Mouse (Mus musculus): ENCODE measurements around the gene Gm37240.

Gene Gm37240

GRCm38 (mm10) chr3:85685271-85685670 is 202.0 kb downstream of the Gm37240 start:
- in situ Hi-C loops (cut with MboI, MseI): no loop called here

- in situ Hi-C loops (cut with MboI, MseI): no loop called here
Measured at GRCm38 (mm10) chr3:85683618-85684017, 203.7 kb downstream of the Gm37240 start.

- in situ Hi-C loops (cut with MboI, MseI): no loop called here
Measured at GRCm38 (mm10) chr3:85681136-85681535, 206.2 kb downstream of the Gm37240 start.

GRCm38 (mm10) chr3:85679960-85680359 is 207.4 kb downstream of the Gm37240 start:
- in situ Hi-C loops (cut with MboI, MseI): no loop called here

- in situ Hi-C loops (cut with MboI, MseI): no loop called here
Measured at GRCm38 (mm10) chr3:85679312-85679933, 207.9 kb downstream of the Gm37240 start.

GRCm38 (mm10) chr3:85677952-85678351 is 209.4 kb downstream of the Gm37240 start:
- in situ Hi-C loops (cut with MboI, MseI): no loop called here

GRCm38 (mm10) chr3:85677133-85677532 is 210.2 kb downstream of the Gm37240 start:
- in situ Hi-C loops (cut with MboI, MseI): no loop called here

- in situ Hi-C loops (cut with MboI, MseI): no loop called here
Measured at GRCm38 (mm10) chr3:85669844-85670243, 217.5 kb downstream of the Gm37240 start.

- in situ Hi-C loops (cut with MboI, MseI): no loop called here
Measured at GRCm38 (mm10) chr3:85667683-85668082, 219.6 kb downstream of the Gm37240 start.

GRCm38 (mm10) chr3:85666736-85667135 is 220.6 kb downstream of the Gm37240 start:
- in situ Hi-C loops (cut with MboI, MseI): no loop called here

GRCm38 (mm10) chr3:85666166-85666565 is 221.2 kb downstream of the Gm37240 start:
- in situ Hi-C loops (cut with MboI, MseI): no loop called here

GRCm38 (mm10) chr3:85664591-85665171 is 222.6 kb downstream of the Gm37240 start:
- in situ Hi-C loops (cut with MboI, MseI): no loop called here

GRCm38 (mm10) chr3:85663826-85664225 is 223.5 kb downstream of the Gm37240 start:
- in situ Hi-C loops (cut with MboI, MseI): no loop called here

- in situ Hi-C loops (cut with MboI, MseI): no loop called here
Measured at GRCm38 (mm10) chr3:85661926-85662813, 225.1 kb downstream of the Gm37240 start.

- in situ Hi-C loops (cut with MboI, MseI): no loop called here
Measured at GRCm38 (mm10) chr3:85659681-85660080, 227.6 kb downstream of the Gm37240 start.

- in situ Hi-C loops (cut with MboI, MseI): no loop called here
Measured at GRCm38 (mm10) chr3:85655538-85655937, 231.8 kb downstream of the Gm37240 start.

- in situ Hi-C loops (cut with MboI, MseI): no loop called here
Measured at GRCm38 (mm10) chr3:85652727-85653665, 234.3 kb downstream of the Gm37240 start.

- in situ Hi-C loops (cut with MboI, MseI): no loop called here
Measured at GRCm38 (mm10) chr3:85649176-85649575, 238.1 kb downstream of the Gm37240 start.

- in situ Hi-C loops (cut with MboI, MseI): no loop called here
Measured at GRCm38 (mm10) chr3:85645517-85646004, 241.8 kb downstream of the Gm37240 start.

GRCm38 (mm10) chr3:85644814-85645213 is 242.5 kb downstream of the Gm37240 start:
- in situ Hi-C loops (cut with MboI, MseI): no loop called here

GRCm38 (mm10) chr3:85641751-85642150 is 245.6 kb downstream of the Gm37240 start:
- in situ Hi-C loops (cut with MboI, MseI): no loop called here
